Mouse (Mus musculus): ENCODE results near the gene Cryzl1. TPM values are rescaled to one million over a fixed set of nuclear protein-coding genes. Genes with fewer than 3 reads are reported as not detected.

Gene Cryzl1
- polyA plus RNA-seq, 1 experiment from 2014 or later, result 51.4 TPM

Other genes starting within 250 kb of the Cryzl1 start
- gene Ifnar1, start 243.7 kb downstream of the Cryzl1 start, polyA plus RNA-seq (2015; fragmentation: Nextera tagmentation; extraction: Ambion mirVana), result 33.1 and 37.9 TPM in 2 replicates
- 103 and 108 TPM in 2 replicates for gene Ifngr2, start 181.9 kb downstream of the Cryzl1 start, polyA plus RNA-seq (2015; fragmentation: Nextera tagmentation; extraction: Ambion mirVana)
- gene Tmem50b, start 131.2 kb downstream of the Cryzl1 start, polyA plus RNA-seq (2015; fragmentation: Nextera tagmentation; extraction: Ambion mirVana), result 45.9 and 56.5 TPM in 2 replicates
- gene Dnajc28, start 109.9 kb downstream of the Cryzl1 start, polyA plus RNA-seq (2015; fragmentation: Nextera tagmentation; extraction: Ambion mirVana), result 3.5 and 4.7 TPM in 2 replicates
- gene Gart, start 82.0 kb downstream of the Cryzl1 start, polyA plus RNA-seq (2015; fragmentation: Nextera tagmentation; extraction: Ambion mirVana), result 72.6 and 77.2 TPM in 2 replicates
- 76.4 and 78.3 TPM in 2 replicates for gene Son, start 81.5 kb downstream of the Cryzl1 start, polyA plus RNA-seq (2015; fragmentation: Nextera tagmentation; extraction: Ambion mirVana)
- 13.9 and 15.0 TPM in 2 replicates for gene Donson, start 40.2 kb downstream of the Cryzl1 start, polyA plus RNA-seq (2015; fragmentation: Nextera tagmentation; extraction: Ambion mirVana)
- 19.5 and 20.0 TPM in 2 replicates for gene Itsn1, start 306 bp upstream of the Cryzl1 start, polyA plus RNA-seq (2015; fragmentation: Nextera tagmentation; extraction: Ambion mirVana)